Mouse (Mus musculus): ENCODE results near the gene Dmbx1.

The Dmbx1 gene

GRCm38 (mm10) chr4:115939295-115940102 lies at the start of gene Dmbx1:
TSS of gene Dmbx1 (minus strand) at chr4:115939926.
- no peak for DNase-seq (ENCODE audit: low spot score)

- no peak for DNase-seq (ENCODE audit: low spot score)
These were observed 49.7 kb upstream of the Dmbx1 start for GRCm38 (mm10) chr4:115989382-115989781.

- no peak for DNase-seq (ENCODE audit: low spot score)
These were observed 48.3 kb upstream of the Dmbx1 start for GRCm38 (mm10) chr4:115987858-115988530.

- no peak for DNase-seq (ENCODE audit: low spot score)
These were observed 47.7 kb upstream of the Dmbx1 start for GRCm38 (mm10) chr4:115987436-115987835.

GRCm38 (mm10) chr4:115984967-115985366 lies 45.2 kb upstream of the Dmbx1 start:
- DNase-seq (ENCODE audit: low spot score) = no peak

- peak; percentile 77 for DNase-seq (ENCODE audit: low spot score)
These were observed 44.4 kb upstream of the Dmbx1 start for GRCm38 (mm10) chr4:115984111-115984510.

GRCm38 (mm10) chr4:115980676-115981075 lies 41.0 kb upstream of the Dmbx1 start:
- peak; percentile 82 for DNase-seq (ENCODE audit: low spot score)

GRCm38 (mm10) chr4:115979437-115979836 lies 39.7 kb upstream of the Dmbx1 start:
- no peak for DNase-seq (ENCODE audit: low spot score)

GRCm38 (mm10) chr4:115978911-115979310 lies 39.2 kb upstream of the Dmbx1 start:
- DNase-seq (ENCODE audit: low spot score) = no peak

GRCm38 (mm10) chr4:115972543-115972942 lies 32.8 kb upstream of the Dmbx1 start:
- DNase-seq (ENCODE audit: low spot score) = no peak

- peak; percentile 10 for DNase-seq (ENCODE audit: low spot score)
These were observed 24.7 kb upstream of the Dmbx1 start for GRCm38 (mm10) chr4:115964446-115964845.

GRCm38 (mm10) chr4:115963751-115964150 lies 24.0 kb upstream of the Dmbx1 start:
- DNase-seq (ENCODE audit: low spot score) = no peak

GRCm38 (mm10) chr4:115962671-115963412 lies 23.1 kb upstream of the Dmbx1 start:
- no peak for DNase-seq (ENCODE audit: low spot score)

- DNase-seq (ENCODE audit: low spot score) = no peak
These were observed 22.3 kb upstream of the Dmbx1 start for GRCm38 (mm10) chr4:115961991-115962390.

- no peak for DNase-seq (ENCODE audit: low spot score)
These were observed 19.8 kb upstream of the Dmbx1 start for GRCm38 (mm10) chr4:115959546-115959945.

GRCm38 (mm10) chr4:115955494-115955775 lies 15.7 kb upstream of the Dmbx1 start:
- DNase-seq (ENCODE audit: low spot score) = no peak

- DNase-seq (ENCODE audit: low spot score) = no peak
These were observed 15.1 kb upstream of the Dmbx1 start for GRCm38 (mm10) chr4:115954656-115955493.

- DNase-seq (ENCODE audit: low spot score) = no peak
These were observed 13.8 kb upstream of the Dmbx1 start for GRCm38 (mm10) chr4:115953559-115953958.

GRCm38 (mm10) chr4:115952758-115953157 lies 13.0 kb upstream of the Dmbx1 start:
- DNase-seq (ENCODE audit: low spot score) = peak; percentile 56

- no peak for DNase-seq (ENCODE audit: low spot score)
These were observed 4.1 kb upstream of the Dmbx1 start for GRCm38 (mm10) chr4:115943669-115944314.

GRCm38 (mm10) chr4:115941242-115941820 lies 1.6 kb upstream of the Dmbx1 start:
- DNase-seq (ENCODE audit: low spot score) = no peak
